Mouse (Mus musculus) olfactory bulb, adult 2 months (tissue): Measurements from ENCODE around the gene Gm4553.

ENCODE experiments used
- CTCF ChIP-seq: fragments of 200-500 bp; IDR thresholded peaks from 2 replicates; pipeline ENCODE4 v1.5.1; 2012; ENCODE audit warnings: low read depth, mild to moderate bottlenecking, low read length, moderate library complexity; ENCODE audit not compliant: insufficient read depth
- POLR2A ChIP-seq: fragments of 200-500 bp; IDR thresholded peaks from 2 replicates; pipeline ENCODE4 v1.6.1; 2012; ENCODE audit warnings: mild to moderate bottlenecking, low read depth, low read length, moderate library complexity; ENCODE audit not compliant: insufficient read depth

DNA sequence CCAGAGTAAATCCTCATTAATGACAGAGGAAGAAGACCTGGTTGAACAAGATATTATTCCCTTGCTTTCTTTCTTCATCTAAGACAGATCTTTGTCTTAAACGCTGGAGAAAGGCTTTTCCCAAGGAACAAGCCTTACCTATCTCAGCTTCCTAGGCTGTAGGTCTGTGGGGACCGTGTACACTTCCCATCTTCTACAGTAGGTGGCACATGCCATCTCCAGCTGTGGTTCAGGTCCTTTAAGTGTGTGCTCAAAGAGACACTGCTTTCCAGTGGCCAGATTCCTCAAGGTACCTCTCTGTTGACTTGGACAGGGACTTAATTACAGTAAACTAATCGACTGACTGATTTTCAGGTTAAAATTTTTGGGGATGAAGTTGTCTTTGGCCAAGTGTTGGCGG lies 36.7 kb downstream of the Gm4553 start:
- no peak for TF ChIP-seq CTCF
- TF ChIP-seq POLR2A = no peak
